Mouse (Mus musculus) midbrain, embryonic 14.5 days (tissue): ENCODE results near the gene Il18. TPM values are rescaled to one million over a fixed set of nuclear protein-coding genes. Genes with fewer than 3 reads are reported as not detected.
A peak's percentile ranks its signal among the peaks of the same experiment; 100 is the strongest.

Source experiments
- ATAC-seq: fragments of 200-750 bp; cut with Nextera tagmentation; 2 replicates; pipeline ENCODE4 v1.8.0; 2017; ENCODE audit warnings: moderate number of reproducible peaks, moderate library complexity; ENCODE audit not compliant: low FRiP score, low TSS enrichment
- DNase-seq: peaks from one replicate; pipeline ENCODE4 v3.0.0-alpha.2; 2015
- H3K27ac ChIP-seq: fragments of 300-500 bp; sonication (generic); replicated peaks from 2 replicates; pipeline ENCODE4 v1.5.1; 2014; ENCODE audit warnings: mild to moderate bottlenecking, low read depth, low read length, moderate library complexity
- H3K27me3 ChIP-seq: fragments of 300-500 bp; sonication (generic); 2 replicates; pipeline ENCODE4 v1.6.1; 2014; ENCODE audit warnings: low read length, control low read depth, mixed read lengths; ENCODE audit not compliant: control insufficient read depth, insufficient read depth
- H3K36me3 ChIP-seq: fragments of 300-500 bp; sonication (generic); 2 replicates; pipeline ENCODE4 v1.6.1; 2014; ENCODE audit warnings: low read length, control low read depth; ENCODE audit not compliant: control insufficient read depth, insufficient read depth
- H3K4me1 ChIP-seq: fragments of 300-500 bp; sonication (generic); 2 replicates; pipeline ENCODE4 v1.6.1; 2014; ENCODE audit warnings: mild to moderate bottlenecking, antibody characterized with exemption, low read length, control low read depth; ENCODE audit not compliant: control insufficient read depth, insufficient read depth
- H3K4me2 ChIP-seq: fragments of 300-500 bp; sonication (generic); 2 replicates; pipeline ENCODE4 v1.6.1; 2014; ENCODE audit warnings: mild to moderate bottlenecking, low read length, moderate library complexity
- H3K4me3 ChIP-seq: fragments of 300-500 bp; sonication (generic); replicated peaks from 2 replicates; pipeline ENCODE4 v1.5.1; 2014; ENCODE audit warnings: low read depth, low read length
- H3K9ac ChIP-seq: fragments of 300-500 bp; sonication (generic); replicated peaks from 2 replicates; pipeline ENCODE4 v1.6.1; 2014; ENCODE audit warnings: mild to moderate bottlenecking, low read length, moderate library complexity
- H3K9me3 ChIP-seq: fragments of 300-500 bp; sonication (generic); 2 replicates; pipeline ENCODE4 v1.6.1; 2016; ENCODE audit warnings: low read length, control low read depth, mixed read lengths; ENCODE audit not compliant: control insufficient read depth
- WGBS: fragments of 180-500 bp; shearing (Covaris S2); extraction: QIAGEN DNeasy Blood & Tissue Kit; methylation state at CpG from one replicate; pipeline ENCODE4 v1.1.7; 2014; 5-methylcytosine and 5-hydroxymethylcytosine counted together
- polyA plus RNA-seq: library from polyadenylated mRNA; unstranded; fragments of >200 nt; fragmentation: Nextera tagmentation; extraction: Ambion mirVana; gene quantifications from 2 replicates; pipeline ENCODE4 v1.2.1, GENCODE M21; 2014

The Il18 gene
- polyA plus RNA-seq, 1 experiment from 2014 or later: 21.7 TPM

DNA sequence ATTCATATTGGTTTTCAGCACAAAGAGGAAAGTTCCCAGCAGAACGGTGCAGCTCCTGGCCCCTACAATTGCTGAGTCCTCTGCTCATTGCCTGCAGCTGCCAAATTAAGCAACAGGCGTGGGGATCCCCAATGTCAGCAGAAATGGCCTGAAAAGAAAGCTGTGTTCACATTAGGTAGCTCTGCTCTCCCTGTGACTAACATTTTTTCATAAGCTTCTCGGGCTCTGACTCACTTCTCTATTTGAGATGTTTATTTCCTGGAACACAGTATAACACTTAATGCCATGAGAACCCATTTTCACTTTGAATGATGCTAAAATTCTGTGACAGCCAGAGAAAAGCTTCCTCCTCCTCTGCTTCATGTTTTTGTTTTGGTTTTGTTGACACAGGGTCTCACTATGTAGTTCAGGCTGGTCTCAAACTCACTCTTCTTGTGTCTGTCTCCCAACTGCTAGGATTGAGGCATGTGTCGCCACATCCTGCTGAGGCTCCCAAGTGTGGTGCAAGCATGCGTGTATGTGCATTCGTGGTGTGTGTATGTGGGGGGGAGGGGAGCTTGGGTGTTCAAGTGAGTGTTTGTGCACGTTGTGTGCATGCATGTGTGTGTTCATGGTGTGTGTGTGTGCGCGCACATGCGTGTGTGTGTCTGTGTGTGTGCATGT, 36.4 kb downstream of the Il18 start:
- Histone ChIP-seq H3K4me3 (no peak overlapping the region), H3K36me3 (peaks cover 14% of the 10 kb centered on the region), H3K9me3 (no peaks in the 10 kb centered on the region), H3K4me1 (no peaks in the 10 kb centered on the region), H3K9ac (no peak overlapping the region), H3K27me3 (no peaks in the 10 kb centered on the region), H3K27ac (no peak overlapping the region), H3K4me2 (no peak overlapping the region)
- ATAC-seq (no peak), DNase-seq (no peak)
- 77% methylated on average over 10 of the region's 10 CpGs for WGBS

- H3K4me2 ChIP-seq: no peak overlapping the region
- no peaks in the 10 kb centered on the region for H3K27me3 ChIP-seq
- H3K9me3 ChIP-seq: no peaks in the 10 kb centered on the region
- no peak overlapping the region for H3K27ac ChIP-seq
- WGBS: 86% methylated on average over 9 of the region's 9 CpGs
- peaks cover 32% of the 10 kb centered on the region for H3K36me3 ChIP-seq
- DNase-seq: no peak
- H3K4me1 ChIP-seq: no peaks in the 10 kb centered on the region
- no peak overlapping the region for H3K9ac ChIP-seq
- no peak for ATAC-seq
- H3K4me3 ChIP-seq: no peak overlapping the region
Observed at GRCm38 (mm10) chr9:50592955-50593354, 38.3 kb downstream of the Il18 start.

DNA sequence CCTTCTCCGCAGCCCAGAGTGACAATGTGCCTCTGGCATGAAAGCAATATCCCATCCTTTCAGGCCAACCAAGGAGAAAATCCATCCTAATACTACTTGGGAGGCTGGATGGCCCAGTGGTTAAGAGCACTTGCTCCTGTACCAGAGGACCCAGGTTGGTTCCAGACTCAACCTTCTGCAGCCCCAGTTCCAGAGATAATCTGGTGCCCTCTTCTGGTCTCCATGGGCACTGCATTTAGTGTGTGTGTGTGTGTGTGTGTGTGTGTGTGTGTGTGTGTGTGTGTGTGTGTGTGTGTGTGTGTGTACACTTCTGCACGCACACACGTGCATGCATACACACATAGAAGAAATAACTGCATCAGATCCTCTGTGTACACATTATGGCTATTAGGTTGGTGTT, 38.9 kb downstream of the Il18 start:
- Histone ChIP-seq H3K4me3 (no peak overlapping the region), H3K9ac (no peak overlapping the region), H3K9me3 (no peaks in the 10 kb centered on the region), H3K36me3 (peaks cover 38% of the 10 kb centered on the region), H3K4me2 (no peak overlapping the region), H3K27ac (no peak overlapping the region), H3K4me1 (no peaks in the 10 kb centered on the region), H3K27me3 (no peaks in the 10 kb centered on the region)
- WGBS: 85% methylated on average over 3 of the region's 3 CpGs
- DNase-seq: peak; percentile 45
- no peak for ATAC-seq

DNA sequence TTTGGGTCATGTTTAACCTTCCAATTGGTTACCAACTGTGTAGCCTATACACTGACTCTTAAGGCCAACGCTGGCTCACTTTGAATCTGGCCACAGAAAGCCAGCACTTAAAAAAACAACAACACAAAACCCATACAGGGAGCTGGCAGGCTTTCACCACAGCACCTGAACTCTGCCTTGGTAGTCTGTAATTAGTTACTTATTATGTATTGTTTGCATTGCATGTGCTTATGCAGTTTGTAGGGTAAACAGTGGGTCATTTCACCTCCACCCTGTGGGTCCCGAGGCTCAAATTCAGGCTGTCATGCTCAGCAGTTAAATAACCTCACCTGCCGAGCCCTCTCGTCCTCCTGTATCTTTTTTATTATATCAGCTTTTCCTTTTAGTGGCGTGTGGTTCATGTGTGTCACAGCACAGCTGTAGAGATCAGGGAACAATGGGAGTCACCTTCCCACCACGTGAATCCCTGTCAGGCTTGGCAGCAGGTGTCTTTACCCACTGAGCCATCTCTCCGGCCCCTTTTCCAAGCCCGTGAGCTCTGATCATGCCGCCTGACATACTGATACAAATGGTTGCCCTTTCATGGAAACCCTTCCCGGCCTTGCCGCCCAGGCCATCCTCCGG, 40.3 kb downstream of the Il18 start:
- no peak overlapping the region for H3K9ac ChIP-seq
- no peak overlapping the region for H3K27ac ChIP-seq
- no peak overlapping the region for H3K4me2 ChIP-seq
- no peak for DNase-seq
- H3K4me1 ChIP-seq: no peaks in the 10 kb centered on the region
- H3K4me3 ChIP-seq: no peak overlapping the region
- no peak for ATAC-seq
- peaks cover 50% of the 10 kb centered on the region for H3K36me3 ChIP-seq
- H3K9me3 ChIP-seq: no peaks in the 10 kb centered on the region
- no peaks in the 10 kb centered on the region for H3K27me3 ChIP-seq
- 80% methylated on average over 12 of the region's 12 CpGs for WGBS

- Histone ChIP-seq H3K4me1 (peaks cover 3% of the 10 kb centered on the region), H3K9me3 (no peaks in the 10 kb centered on the region), H3K4me2 (no peak overlapping the region), H3K36me3 (peaks cover 57% of the 10 kb centered on the region), H3K4me3 (no peak overlapping the region), H3K27me3 (no peaks in the 10 kb centered on the region), H3K27ac (no peak overlapping the region), H3K9ac (no peak overlapping the region)
- WGBS: 97% methylated on average over 8 of the region's 8 CpGs
- ATAC-seq (no peak), DNase-seq (no peak)
Observed at GRCm38 (mm10) chr9:50596973-50597372, 42.3 kb downstream of the Il18 start.

DNA sequence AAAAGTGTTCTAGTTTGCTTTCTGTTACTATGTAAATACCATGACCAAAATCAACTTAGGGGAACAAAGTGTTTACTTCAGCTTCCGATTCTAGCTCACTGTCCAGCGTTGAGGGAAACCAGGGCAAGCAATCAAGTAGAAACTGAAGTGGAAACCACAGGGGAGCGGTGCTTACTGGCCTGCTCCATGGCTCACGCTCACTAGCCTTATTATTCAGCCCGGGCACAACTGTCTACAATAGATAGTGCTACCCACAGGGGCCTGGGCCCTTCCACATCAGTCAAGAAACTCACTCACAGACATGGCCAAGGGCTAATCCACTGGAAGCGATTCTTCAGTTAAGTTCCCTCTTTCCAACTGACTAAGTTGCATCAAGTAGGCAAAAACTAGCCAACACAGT, 46.9 kb downstream of the Il18 start:
- no peaks in the 10 kb centered on the region for H3K27me3 ChIP-seq
- no peak overlapping the region for H3K4me3 ChIP-seq
- no peaks in the 10 kb centered on the region for H3K9me3 ChIP-seq
- peaks cover 23% of the 10 kb centered on the region for H3K4me1 ChIP-seq
- no peak overlapping the region for H3K9ac ChIP-seq
- DNase-seq: no peak
- H3K4me2 ChIP-seq: no peak overlapping the region
- peaks cover 53% of the 10 kb centered on the region for H3K36me3 ChIP-seq
- H3K27ac ChIP-seq: no peak overlapping the region
- ATAC-seq: no peak
- WGBS: 85% methylated on average over 6 of the region's 6 CpGs

- H3K36me3 ChIP-seq: peaks cover 48% of the 10 kb centered on the region
Observed at GRCm38 (mm10) chr9:50602055-50602845, 47.6 kb downstream of the Il18 start.

DNA sequence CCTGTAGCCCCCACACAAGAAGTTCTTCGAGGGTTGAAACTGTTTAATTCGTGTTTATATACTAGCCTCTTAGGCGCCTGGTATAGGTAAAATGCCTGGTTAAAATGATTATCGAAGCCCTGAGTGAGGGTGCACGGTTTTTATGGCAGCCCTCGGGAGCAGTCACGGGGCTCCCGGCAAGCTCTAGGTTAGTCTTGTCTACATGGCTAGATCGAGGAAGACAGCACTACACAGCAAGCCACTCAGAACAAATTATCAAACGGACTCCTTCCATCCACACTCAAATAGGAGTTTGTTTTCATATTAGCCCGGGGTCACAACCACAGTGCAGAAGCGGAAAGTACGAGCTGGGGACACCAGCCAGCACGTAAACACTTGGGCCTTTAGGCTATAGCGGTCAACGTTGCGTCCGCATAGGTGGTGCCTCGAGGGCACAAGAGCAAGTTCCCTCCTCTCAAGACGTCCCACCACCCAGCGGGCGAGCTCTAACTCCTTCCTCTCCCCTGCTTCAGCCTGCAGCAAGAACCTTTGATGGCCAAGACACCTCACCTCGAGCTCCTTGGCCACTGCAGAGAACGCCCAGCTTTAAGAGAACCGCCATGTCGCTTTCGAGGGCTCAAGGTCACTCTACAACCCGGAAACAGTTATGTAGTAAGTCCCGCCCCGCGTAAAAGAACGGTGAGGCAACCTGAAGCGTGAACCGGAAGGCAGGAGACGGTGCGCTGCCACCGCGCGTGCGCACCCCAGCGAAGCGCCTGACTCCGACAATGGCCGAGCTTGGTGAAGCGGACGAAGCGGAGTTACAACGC, 48.8 kb downstream of the Il18 start, which contains the start of the genes Sdhd and Timm8b:
TSS of gene Sdhd (minus strand) at position 624 of the 809 bp plus-strand sequence.
TSS of gene Timm8b (plus strand) at position 722 of the 809 bp plus-strand sequence.
- Histone ChIP-seq H3K4me1 (peaks cover 23% of the 10 kb centered on the region), H3K27ac (peak within 1 kb of the TSS; percentile 87), H3K36me3 (peaks cover 48% of the 10 kb centered on the region), H3K4me2 (peak within 1 kb of the TSS; percentile 94), H3K4me3 (peak within 1 kb of the TSS; percentile 86), H3K9ac (peak within 1 kb of the TSS; percentile 85), H3K9me3 (no peaks in the 10 kb centered on the region), H3K27me3 (no peaks in the 10 kb centered on the region)
- ATAC-seq: peak; percentile 97
- under 1% methylated on average over 48 of the region's 48 CpGs for WGBS
- peak; percentile 98 for DNase-seq

More at GRCm38 (mm10) chr9:50602055-50602845, 47.6 kb downstream of the Il18 start:
- Histone ChIP-seq H3K27me3 (no peaks in the 10 kb centered on the region), H3K4me3 (peak overlapping the region; percentile 86), H3K4me1 (peaks cover 23% of the 10 kb centered on the region), H3K9me3 (no peaks in the 10 kb centered on the region), H3K9ac (no peak overlapping the region; the same call in 1 of the 2 replicates), H3K27ac (no peak overlapping the region), H3K4me2 (peak overlapping the region; percentile 94)
- ATAC-seq (no peak), DNase-seq (no peak)
- WGBS: 91% methylated on average over 7 of the region's 7 CpGs
